Mouse (Mus musculus) megakaryocyte progenitor cell, adult 5-6 weeks (primary cell): Measurements from ENCODE around the gene Olfr1057. TPM values are rescaled to one million over a fixed set of nuclear protein-coding genes. Genes with fewer than 3 reads are reported as not detected.
"Not testable (repeated sequence)": the region's sequence is repeated elsewhere in the genome, so short reads cannot be mapped to it uniquely, and the experiment has no call there.

Experiments
- ATAC-seq: replicated peaks from 2 replicates; pipeline ENCODE4 v1.8.0; 2016; ENCODE audit warnings: mild to moderate bottlenecking, moderate TSS enrichment, inconsistent platforms; ENCODE audit not compliant: poor library complexity
- total RNA-seq, 2 experiments: library from RNA; stranded (forward) in 1 of 2; stranded (reverse) in 1 of 2; fragments of 157-497, 149-512 nt in 1 of 2; fragments of 200-1000 nt in 1 of 2; gene quantifications; 2 replicates each; pipeline versions ENCODE4 v1.2.3 to v1.2.4; 2015 to 2017

The Olfr1057 gene
- total RNA-seq (2015) (not detected in 2 replicates), total RNA-seq (2017) (not detected in 2 replicates)

GRCm38 (mm10) chr2:86378293-86378692 lies at the start of gene Olfr1057:
Gene Olfr1057 (minus strand): TSS chr2:86378393.
- ATAC-seq, result no peak

- ATAC-seq, result not testable (repeated sequence)
These were observed 48.5 kb upstream of the Olfr1057 start, which contains the start of gene Olfr1062 for GRCm38 (mm10) chr2:86426649-86427048. Gene Olfr1062 (minus strand): TSS chr2:86426749.

GRCm38 (mm10) chr2:86413950-86414349 lies 35.8 kb upstream of the Olfr1057 start, which contains the start of gene Olfr1061:
Gene Olfr1061 (minus strand): TSS chr2:86414050.
- no peak for ATAC-seq

- no peak for ATAC-seq
These were observed 16.9 kb upstream of the Olfr1057 start for GRCm38 (mm10) chr2:86395114-86395513.

- ATAC-seq, result not testable (repeated sequence)
These were observed 10.3 kb upstream of the Olfr1057 start, which contains the start of gene Olfr1058 for GRCm38 (mm10) chr2:86388461-86388860. Gene Olfr1058 (minus strand): TSS chr2:86388561.

- not testable (repeated sequence) for ATAC-seq
These were observed 11.9 kb downstream of the Olfr1057 start for GRCm38 (mm10) chr2:86366342-86366741.

- no peak for ATAC-seq
These were observed 15.8 kb downstream of the Olfr1057 start, which contains the start of gene Olfr1056 for GRCm38 (mm10) chr2:86362369-86362768. Gene Olfr1056 (minus strand): TSS chr2:86362469.

GRCm38 (mm10) chr2:86351751-86352150 lies 26.4 kb downstream of the Olfr1057 start:
- ATAC-seq, result not testable (repeated sequence)

GRCm38 (mm10) chr2:86350184-86350583 lies 28.0 kb downstream of the Olfr1057 start, which contains the start of gene Olfr1055:
Gene Olfr1055 (minus strand): TSS chr2:86350284.
- no peak for ATAC-seq

GRCm38 (mm10) chr2:86335333-86335732 lies 42.9 kb downstream of the Olfr1057 start, which contains the start of gene Olfr1054:
Gene Olfr1054 (minus strand): TSS chr2:86335433.
- no peak for ATAC-seq

Other genes starting within 250 kb of the Olfr1057 start
- not detected in 2 replicates for gene Olfr1039, start 242.5 kb downstream of the Olfr1057 start, total RNA-seq (2015)
- not detected in 2 replicates for gene Olfr1039, start 242.5 kb downstream of the Olfr1057 start, total RNA-seq (2017)
- not detected in 2 replicates for gene Olfr1040, start 231.7 kb downstream of the Olfr1057 start, total RNA-seq (2015)
- gene Olfr1040, start 231.7 kb downstream of the Olfr1057 start, total RNA-seq (2017), result not detected in 2 replicates
- not detected in 2 replicates for gene Olfr1042, start 216.6 kb downstream of the Olfr1057 start, total RNA-seq (2015)
- gene Olfr1042, start 216.6 kb downstream of the Olfr1057 start, total RNA-seq (2017), result not detected in 2 replicates
- not detected in 2 replicates for gene Olfr1043, start 210.9 kb downstream of the Olfr1057 start, total RNA-seq (2015)
- not detected in 2 replicates for gene Olfr1043, start 210.9 kb downstream of the Olfr1057 start, total RNA-seq (2017)
- not detected in 2 replicates for gene Olfr1044, start 200.6 kb downstream of the Olfr1057 start, total RNA-seq (2015)
- not detected in 2 replicates for gene Olfr1044, start 200.6 kb downstream of the Olfr1057 start, total RNA-seq (2017)
- not detected in 2 replicates for gene Olfr52, start 192.7 kb downstream of the Olfr1057 start, total RNA-seq (2015)
- not detected in 2 replicates for gene Olfr52, start 192.7 kb downstream of the Olfr1057 start, total RNA-seq (2017)
- not detected in 2 replicates for gene Olfr1045, start 175.4 kb downstream of the Olfr1057 start, total RNA-seq (2015)
- not detected in 2 replicates for gene Olfr1045, start 175.4 kb downstream of the Olfr1057 start, total RNA-seq (2017)
- not detected in 2 replicates for gene Olfr1046, start 159.1 kb downstream of the Olfr1057 start, total RNA-seq (2015)
- not detected in 2 replicates for gene Olfr1046, start 159.1 kb downstream of the Olfr1057 start, total RNA-seq (2017)
- gene Olfr1047, start 147.0 kb downstream of the Olfr1057 start, total RNA-seq (2015), result not detected in 2 replicates
- not detected in 2 replicates for gene Olfr1047, start 147.0 kb downstream of the Olfr1057 start, total RNA-seq (2017)
- not detected in 2 replicates for gene Olfr1048, start 138.1 kb downstream of the Olfr1057 start, total RNA-seq (2015)
- not detected in 2 replicates for gene Olfr1048, start 138.1 kb downstream of the Olfr1057 start, total RNA-seq (2017)
- not detected in 2 replicates for gene Olfr1049, start 120.1 kb downstream of the Olfr1057 start, total RNA-seq (2015)
- not detected in 2 replicates for gene Olfr1049, start 120.1 kb downstream of the Olfr1057 start, total RNA-seq (2017)
- gene Olfr1051, start 99.3 kb downstream of the Olfr1057 start, total RNA-seq (2015), result not detected in 2 replicates
- gene Olfr1051, start 99.3 kb downstream of the Olfr1057 start, total RNA-seq (2017), result not detected in 2 replicates
- gene Olfr1052, start 85.9 kb downstream of the Olfr1057 start, total RNA-seq (2015), result not detected in 2 replicates
- not detected in 2 replicates for gene Olfr1052, start 85.9 kb downstream of the Olfr1057 start, total RNA-seq (2017)
- gene Olfr1053, start 63.1 kb downstream of the Olfr1057 start, total RNA-seq (2015), result not detected in 2 replicates
- gene Olfr1053, start 63.1 kb downstream of the Olfr1057 start, total RNA-seq (2017), result not detected in 2 replicates
- not detected in 2 replicates for gene Olfr1054, start 43.0 kb downstream of the Olfr1057 start, total RNA-seq (2015)
- not detected in 2 replicates for gene Olfr1054, start 43.0 kb downstream of the Olfr1057 start, total RNA-seq (2017)
- gene Olfr1055, start 28.1 kb downstream of the Olfr1057 start, total RNA-seq (2015), result not detected in 2 replicates
- not detected in 2 replicates for gene Olfr1055, start 28.1 kb downstream of the Olfr1057 start, total RNA-seq (2017)
- gene Olfr1056, start 15.9 kb downstream of the Olfr1057 start, total RNA-seq (2015), result not detected in 2 replicates
- gene Olfr1056, start 15.9 kb downstream of the Olfr1057 start, total RNA-seq (2017), result not detected in 2 replicates
- gene Olfr1058, start 10.2 kb upstream of the Olfr1057 start, total RNA-seq (2015), result not detected in 2 replicates
- gene Olfr1058, start 10.2 kb upstream of the Olfr1057 start, total RNA-seq (2017), result not detected in 2 replicates
- not detected in 2 replicates for gene Olfr1061, start 35.7 kb upstream of the Olfr1057 start, total RNA-seq (2015)
- not detected in 2 replicates for gene Olfr1061, start 35.7 kb upstream of the Olfr1057 start, total RNA-seq (2017)
- gene Olfr1062, start 48.4 kb upstream of the Olfr1057 start, total RNA-seq (2015), result not detected in 2 replicates
- gene Olfr1062, start 48.4 kb upstream of the Olfr1057 start, total RNA-seq (2017), result not detected in 2 replicates
- gene Olfr1065, start 72.2 kb upstream of the Olfr1057 start, total RNA-seq (2015), result not detected in 2 replicates
- gene Olfr1065, start 72.2 kb upstream of the Olfr1057 start, total RNA-seq (2017), result not detected in 2 replicates
- not detected in 2 replicates for gene Olfr1066, start 77.9 kb upstream of the Olfr1057 start, total RNA-seq (2015)
- gene Olfr1066, start 77.9 kb upstream of the Olfr1057 start, total RNA-seq (2017), result not detected in 2 replicates
- not detected in 2 replicates for gene Olfr228, start 109.0 kb upstream of the Olfr1057 start, total RNA-seq (2015)
- gene Olfr228, start 109.0 kb upstream of the Olfr1057 start, total RNA-seq (2017), result not detected in 2 replicates
- gene Olfr1076, start 130.1 kb upstream of the Olfr1057 start, total RNA-seq (2015), result not detected in 2 replicates
- not detected in 2 replicates for gene Olfr1076, start 130.1 kb upstream of the Olfr1057 start, total RNA-seq (2017)
- gene Olfr1079, start 164.1 kb upstream of the Olfr1057 start, total RNA-seq (2015), result not detected in 2 replicates
- gene Olfr1079, start 164.1 kb upstream of the Olfr1057 start, total RNA-seq (2017), result not detected in 2 replicates
- gene Olfr1080, start 179.8 kb upstream of the Olfr1057 start, total RNA-seq (2015), result not detected in 2 replicates
- gene Olfr1080, start 179.8 kb upstream of the Olfr1057 start, total RNA-seq (2017), result not detected in 2 replicates
- not detected in 2 replicates for gene Olfr1082, start 220.6 kb upstream of the Olfr1057 start, total RNA-seq (2015)
- gene Olfr1082, start 220.6 kb upstream of the Olfr1057 start, total RNA-seq (2017), result not detected in 2 replicates